Mouse (Mus musculus): Measurements from ENCODE around the gene Olfr16. TPM values are rescaled to one million over a fixed set of nuclear protein-coding genes. Genes with fewer than 3 reads are reported as not detected.

Olfr16 gene
- polyA plus RNA-seq, 1 experiment from 2014 or later = 0.20 TPM

Other genes starting within 250 kb of the Olfr16 start
- not detected in 2 replicates for gene Apcs, start 55.4 kb upstream of the Olfr16 start, polyA plus RNA-seq (2015; fragmentation: Nextera tagmentation; extraction: Ambion mirVana)
- gene Olfr1408, start 187.0 kb downstream of the Olfr16 start, polyA plus RNA-seq (2015; fragmentation: Nextera tagmentation; extraction: Ambion mirVana) = 0.12 and 0.29 TPM in 2 replicates
- gene Olfr1406, start 240.2 kb downstream of the Olfr16 start, polyA plus RNA-seq (2015; fragmentation: Nextera tagmentation; extraction: Ambion mirVana) = 0.16 and 0.17 TPM in 2 replicates
- gene Olfr218, start 247.4 kb downstream of the Olfr16 start, polyA plus RNA-seq (2015; fragmentation: Nextera tagmentation; extraction: Ambion mirVana) = not detected in 2 replicates